Comparison of ENCODE assay signal across 23 mouse cellular contexts in the genomic region with DNA sequence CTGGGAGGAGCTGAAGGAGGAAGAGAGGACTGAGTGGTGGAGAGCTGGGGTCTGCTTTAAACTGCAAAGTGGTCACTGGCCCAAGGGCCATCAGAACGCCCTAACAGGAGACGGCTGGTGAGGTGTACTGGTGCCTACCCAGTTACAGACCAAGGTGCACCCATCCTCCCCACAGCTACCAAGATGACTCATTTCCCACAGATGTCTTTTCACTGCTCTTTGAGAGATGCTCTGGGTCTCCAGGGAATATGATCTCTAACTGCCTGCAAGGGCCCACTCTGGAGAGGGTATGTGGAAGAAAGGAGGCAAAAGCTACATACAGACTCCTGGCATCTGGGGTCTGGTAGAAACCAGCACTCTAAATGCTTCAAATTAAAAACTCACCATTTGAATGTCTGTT. TPM values are rescaled to one million over a fixed set of nuclear protein-coding genes. Genes with fewer than 3 reads are reported as not detected.
DNase-seq lines count a peak whose midpoint lies in the region; ATAC-seq and TF ChIP-seq lines count a peak whose summit lies in the region.
"Had no signal": no experiment of that assay in that cellular context is flagged by ENCODE, and none has a peak within 500 bp of the region (broad histone marks: within the 10 kb centered on the region; RNA-seq: fewer than 3 reads in every experiment).

No protein-coding gene starts in this region.

- no peak for TF ChIP-seq CTCF in hindbrain, postnatal 0 days (IDR thresholded peaks at IDR 0.05; ENCODE audit: low read depth)
- no peak for TF ChIP-seq CTCF in midbrain, postnatal 0 days (IDR thresholded peaks at IDR 0.05)

- H3K9me3 ChIP-seq in forebrain, embryonic 11.5 days (ENCODE audit: control insufficient read depth, low read length): no peaks in the 10 kb centered on the region
- no peaks in the 10 kb centered on the region for H3K9me3 ChIP-seq in forebrain, embryonic 14.5 days (replicated peaks; ENCODE audit: control insufficient read depth, low read length)
- H3K9me3 ChIP-seq in hindbrain, embryonic 13.5 days: no peaks in the 10 kb centered on the region
- H3K9me3 ChIP-seq in hindbrain, postnatal 0 days (ENCODE audit: low read length): no peaks in the 10 kb centered on the region
- no peaks in the 10 kb centered on the region for H3K9me3 ChIP-seq in midbrain, postnatal 0 days (ENCODE audit: low read length)
- no peaks in the 10 kb centered on the region for H3K9me3 ChIP-seq in midbrain, embryonic 15.5 days
- H3K9me3 ChIP-seq: embryonic facial prominence, embryonic 10.5 days; forebrain, embryonic 12.5 days; limb, embryonic 15.5 days; liver, embryonic 15.5 days; midbrain, embryonic 10.5 days had no signal

- H3K4me2 ChIP-seq in forebrain, embryonic 11.5 days (ENCODE audit: low read depth, low read length, severe bottlenecking): no peak overlapping the region
- H3K4me2 ChIP-seq in forebrain, embryonic 14.5 days (ENCODE audit: low read length): no peak overlapping the region
- peak overlapping the region; percentile 98; the same call in 1 of the 2 replicates for H3K4me2 ChIP-seq in hindbrain, embryonic 13.5 days
- H3K4me2 ChIP-seq in hindbrain, postnatal 0 days (ENCODE audit: low read depth, low read length): no peak overlapping the region
- peak overlapping the region; percentile 95; the same call in 1 of the 2 replicates for H3K4me2 ChIP-seq in midbrain, postnatal 0 days (ENCODE audit: low read depth, low read length, poor library complexity, severe bottlenecking)
- no peak overlapping the region for H3K4me2 ChIP-seq in midbrain, embryonic 15.5 days

- DNase-seq in forebrain, embryonic 11.5 days (ENCODE audit: low spot score): no peak
- DNase-seq in forebrain, embryonic 14.5 days (ENCODE audit: low spot score): no peak
- DNase-seq in hindbrain, postnatal 0 days (ENCODE audit: low spot score): no peak
- DNase-seq in midbrain, postnatal 0 days (ENCODE audit: low spot score): no peak
- peak; percentile 45 for DNase-seq in brain, adult 2 months (ENCODE audit: low read depth, low spot score)
- DNase-seq in urinary bladder, postnatal 4 days (ENCODE audit: low spot score in 2 of 2): no peak
- DNase-seq: cerebellum, adult 8-10 months; gastrocnemius, adult 2 months; heart, postnatal 14 days; kidney, adult 9 months; thymus, postnatal 14 days had no signal

- no peak overlapping the region for H3K4me3 ChIP-seq in forebrain, embryonic 11.5 days (ENCODE audit: low read depth, low read length)
- H3K4me3 ChIP-seq in forebrain, embryonic 14.5 days (ENCODE audit: low read depth, low read length): no peak overlapping the region
- H3K4me3 ChIP-seq in hindbrain, embryonic 13.5 days: no peak overlapping the region
- no peak overlapping the region for H3K4me3 ChIP-seq in hindbrain, postnatal 0 days (ENCODE audit: low read length)
- no peak overlapping the region; the same call in 1 of the 2 replicates for H3K4me3 ChIP-seq in midbrain, postnatal 0 days (ENCODE audit: low read depth, low read length)
- no peak overlapping the region for H3K4me3 ChIP-seq in midbrain, embryonic 15.5 days

- peaks cover 6% of the 10 kb centered on the region for H3K4me1 ChIP-seq in forebrain, embryonic 11.5 days (replicated peaks; ENCODE audit: control insufficient read depth, insufficient read depth, low read length)
- peaks cover 5% of the 10 kb centered on the region; the same call in 1 of the 2 replicates for H3K4me1 ChIP-seq in forebrain, embryonic 14.5 days (ENCODE audit: control insufficient read depth, insufficient read depth, low read length)
- H3K4me1 ChIP-seq in hindbrain, embryonic 13.5 days (replicated peaks): peaks cover 10% of the 10 kb centered on the region
- no peaks in the 10 kb centered on the region for H3K4me1 ChIP-seq in hindbrain, postnatal 0 days (ENCODE audit: insufficient read depth, low read length)
- peaks cover 2% of the 10 kb centered on the region; the same call in 1 of the 2 replicates for H3K4me1 ChIP-seq in midbrain, postnatal 0 days (ENCODE audit: insufficient read depth, low read length)
- peaks cover 9% of the 10 kb centered on the region for H3K4me1 ChIP-seq in midbrain, embryonic 15.5 days
- H3K4me1 ChIP-seq: liver, embryonic 15.5 days had no signal

- no peak overlapping the region for H3K9ac ChIP-seq in forebrain, embryonic 11.5 days (ENCODE audit: low read length)
- no peak overlapping the region for H3K9ac ChIP-seq in forebrain, embryonic 14.5 days (ENCODE audit: low read length)
- no peak overlapping the region for H3K9ac ChIP-seq in hindbrain, embryonic 13.5 days
- H3K9ac ChIP-seq in hindbrain, postnatal 0 days (replicated peaks; ENCODE audit: low read length): no peak overlapping the region
- no peak overlapping the region for H3K9ac ChIP-seq in midbrain, postnatal 0 days (replicated peaks; ENCODE audit: low read length, poor library complexity, severe bottlenecking)
- no peak overlapping the region for H3K9ac ChIP-seq in midbrain, embryonic 15.5 days
- H3K9ac ChIP-seq: liver, embryonic 15.5 days had no signal

- H3K27ac ChIP-seq in forebrain, embryonic 11.5 days (ENCODE audit: low read depth, low read length): no peak overlapping the region
- H3K27ac ChIP-seq in forebrain, embryonic 14.5 days (ENCODE audit: low read depth, low read length): no peak overlapping the region
- H3K27ac ChIP-seq in hindbrain, embryonic 13.5 days: no peak overlapping the region
- H3K27ac ChIP-seq in hindbrain, postnatal 0 days: no peak overlapping the region
- no peak overlapping the region for H3K27ac ChIP-seq in midbrain, postnatal 0 days (ENCODE audit: low read depth, low read length)
- no peak overlapping the region for H3K27ac ChIP-seq in midbrain, embryonic 15.5 days
- H3K27ac ChIP-seq: forebrain, embryonic 12.5 days; gastrocnemius, adult 2 months; limb, embryonic 15.5 days; liver, embryonic 15.5 days; macrophage had no signal

- peaks cover 25% of the 10 kb centered on the region for H3K27me3 ChIP-seq in forebrain, embryonic 11.5 days (ENCODE audit: control insufficient read depth, insufficient read depth, low read length)
- H3K27me3 ChIP-seq in forebrain, embryonic 14.5 days (replicated peaks; ENCODE audit: control insufficient read depth, insufficient read depth, low read length): peaks cover 14% of the 10 kb centered on the region; the same call in 1 of the 2 replicates
- peaks cover 45% of the 10 kb centered on the region for H3K27me3 ChIP-seq in hindbrain, embryonic 13.5 days
- H3K27me3 ChIP-seq in hindbrain, postnatal 0 days (ENCODE audit: insufficient read depth, low read length): 0 out of 2 replicates have a peak, but pooled peaks cover 4% of the 10 kb centered on the region
- H3K27me3 ChIP-seq in midbrain, postnatal 0 days (ENCODE audit: insufficient read depth, low read length): 0 out of 2 replicates have a peak, but pooled peaks cover 4% of the 10 kb centered on the region
- H3K27me3 ChIP-seq in midbrain, embryonic 15.5 days (replicated peaks): peaks cover 6% of the 10 kb centered on the region

- no peaks in the 10 kb centered on the region for H3K36me3 ChIP-seq in forebrain, embryonic 11.5 days (ENCODE audit: control insufficient read depth, insufficient read depth, low read length)
- no peaks in the 10 kb centered on the region for H3K36me3 ChIP-seq in forebrain, embryonic 14.5 days (ENCODE audit: control insufficient read depth, insufficient read depth, low read length)
- no peaks in the 10 kb centered on the region for H3K36me3 ChIP-seq in hindbrain, embryonic 13.5 days
- H3K36me3 ChIP-seq in hindbrain, postnatal 0 days (ENCODE audit: insufficient read depth, low read length): no peaks in the 10 kb centered on the region
- H3K36me3 ChIP-seq in midbrain, postnatal 0 days (ENCODE audit: insufficient read depth, low read length): no peaks in the 10 kb centered on the region
- H3K36me3 ChIP-seq in midbrain, embryonic 15.5 days (replicated peaks): no peaks in the 10 kb centered on the region
- H3K36me3 ChIP-seq: embryonic facial prominence, embryonic 10.5 days; forebrain, embryonic 12.5 days; limb, embryonic 15.5 days; liver, embryonic 15.5 days; midbrain, embryonic 10.5 days had no signal

- 68% methylated on average over 2 of the region's 2 CpGs for WGBS in forebrain, embryonic 11.5 days
- 78% methylated on average over 2 of the region's 2 CpGs for WGBS in forebrain, embryonic 14.5 days
- WGBS in hindbrain, embryonic 13.5 days: 69% methylated on average over 2 of the region's 2 CpGs
- 86% methylated on average over 2 of the region's 2 CpGs for WGBS in hindbrain, postnatal 0 days
- 91% methylated on average over 2 of the region's 2 CpGs for WGBS in midbrain, postnatal 0 days
- WGBS in midbrain, embryonic 15.5 days: 85% methylated on average over 2 of the region's 2 CpGs

- 0 out of 2 replicates have a peak, but pooled peaks have one; percentile 28 for ATAC-seq in forebrain, embryonic 11.5 days (replicated peaks; ENCODE audit: low FRiP score)
- ATAC-seq in forebrain, embryonic 14.5 days: no peak
- no peak for ATAC-seq in hindbrain, embryonic 13.5 days (ENCODE audit: low FRiP score)
- ATAC-seq in hindbrain, postnatal 0 days: no peak
- ATAC-seq in midbrain, postnatal 0 days (ENCODE audit: low FRiP score): no peak
- no peak for ATAC-seq in midbrain, embryonic 15.5 days (replicated peaks)
- ATAC-seq: inflammation-experienced regulatory T-cells, adult 6 months had no signal

RNA-seq across cellular contexts. Expression of a gene that starts 0.6 kb away (rescaled TPM):
- 0.87 and 0.92 TPM in 2 replicates for polyA plus RNA-seq in forebrain, embryonic 11.5 days (2014; fragmentation: Nextera tagmentation; extraction: Ambion mirVana)
- 4.9 and 9.0 TPM in 2 replicates for polyA plus RNA-seq in forebrain, embryonic 14.5 days (2014; fragmentation: Nextera tagmentation; extraction: Ambion mirVana)
- polyA plus RNA-seq in hindbrain, embryonic 13.5 days (2015; fragmentation: Nextera tagmentation; extraction: Ambion mirVana): 5.6 and 7.0 TPM in 2 replicates
- total RNA-seq in hindbrain, postnatal 0 days (2014; rRNA removed): 14.8 and 20.4 TPM in 2 replicates
- 18.8 and 20.3 TPM in 2 replicates for polyA plus RNA-seq in hindbrain, postnatal 0 days (2015; fragmentation: Nextera tagmentation; extraction: Ambion mirVana)
- total RNA-seq in midbrain, postnatal 0 days (2014; rRNA removed): 14.0 and 16.5 TPM in 2 replicates
- polyA plus RNA-seq in midbrain, postnatal 0 days (2015; fragmentation: Nextera tagmentation; extraction: Ambion mirVana): 20.5 and 22.3 TPM in 2 replicates
- polyA plus RNA-seq in midbrain, embryonic 15.5 days (2015; fragmentation: Nextera tagmentation; extraction: Ambion mirVana): 12.2 and 13.7 TPM in 2 replicates
- total RNA-seq: common myeloid progenitor, adult 5-6 weeks had no signal
- polyA plus RNA-seq: large intestine, adult 2 months; macrophage; small intestine, adult 2 months had no signal

RNA-seq across cellular contexts. Expression of a gene that starts 45.1 kb away (rescaled TPM):
- polyA plus RNA-seq in forebrain, embryonic 11.5 days (2014; fragmentation: Nextera tagmentation; extraction: Ambion mirVana): 31.0 and 36.3 TPM in 2 replicates
- polyA plus RNA-seq in forebrain, embryonic 14.5 days (2014; fragmentation: Nextera tagmentation; extraction: Ambion mirVana): 34.0 and 41.4 TPM in 2 replicates
- polyA plus RNA-seq in hindbrain, embryonic 13.5 days (2015; fragmentation: Nextera tagmentation; extraction: Ambion mirVana): 47.9 and 51.0 TPM in 2 replicates
- 35.8 and 38.2 TPM in 2 replicates for total RNA-seq in hindbrain, postnatal 0 days (2014; rRNA removed)
- 57.8 and 62.1 TPM in 2 replicates for polyA plus RNA-seq in hindbrain, postnatal 0 days (2015; fragmentation: Nextera tagmentation; extraction: Ambion mirVana)
- 44.1 and 46.1 TPM in 2 replicates for total RNA-seq in midbrain, postnatal 0 days (2014; rRNA removed)
- polyA plus RNA-seq in midbrain, postnatal 0 days (2015; fragmentation: Nextera tagmentation; extraction: Ambion mirVana): 61.8 and 66.7 TPM in 2 replicates
- 49.1 and 53.0 TPM in 2 replicates for polyA plus RNA-seq in midbrain, embryonic 15.5 days (2015; fragmentation: Nextera tagmentation; extraction: Ambion mirVana)

Comparison
In these comparisons a context has a peak if more than half of its experiments do, and no peak if none do; other contexts are left out.
1. H3K4me2 ChIP-seq: peak in hindbrain, embryonic 13.5 days (single experiment) and midbrain, postnatal 0 days (single experiment); none in forebrain, embryonic 11.5 days (single experiment), forebrain, embryonic 14.5 days (single experiment), hindbrain, postnatal 0 days (single experiment) and midbrain, embryonic 15.5 days (single experiment).